Mouse (Mus musculus): Measurements from ENCODE around the gene Stk16. TPM values are rescaled to one million over a fixed set of nuclear protein-coding genes. Genes with fewer than 3 reads are reported as not detected.
A peak's percentile ranks its signal among the peaks of the same experiment; 100 is the strongest.

The Stk16 gene
- 212 and 224 TPM in 2 replicates for total RNA-seq (2014; fragmentation: Nextera tagmentation)
- 152 and 160 TPM in 2 replicates for total RNA-seq (2017)

- ATAC-seq (replicated peaks; ENCODE audit: poor library complexity, severe bottlenecking), result peak; percentile 65
These were observed at the start of gene Stk16, which contains the start of gene Glb1l for GRCm38 (mm10) chr1:75210136-75211087. Stk16 (plus strand) TSS chr1:75210838. Glb1l (minus strand) TSS chr1:75210813.

DNA sequence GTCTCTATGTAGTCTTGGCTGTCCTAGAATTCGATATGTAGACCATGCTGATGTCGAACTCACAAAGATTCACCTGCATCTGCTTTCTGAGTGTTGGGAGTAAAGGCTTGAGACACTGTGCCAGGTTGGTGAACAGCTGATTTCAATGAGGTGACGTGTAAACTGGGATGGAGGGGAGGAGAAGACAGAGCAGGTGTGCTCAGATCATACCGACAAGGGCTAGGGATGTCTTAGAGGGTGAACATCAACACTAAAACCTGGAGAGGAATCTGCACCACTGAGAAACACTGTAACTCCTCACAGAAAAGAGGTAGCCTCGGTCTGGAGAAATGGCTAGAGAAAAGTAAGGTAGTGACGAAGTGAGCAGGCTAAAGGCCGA, 42.6 kb upstream of the Stk16 start:
- ATAC-seq (replicated peaks; ENCODE audit: poor library complexity, severe bottlenecking), result no peak

DNA sequence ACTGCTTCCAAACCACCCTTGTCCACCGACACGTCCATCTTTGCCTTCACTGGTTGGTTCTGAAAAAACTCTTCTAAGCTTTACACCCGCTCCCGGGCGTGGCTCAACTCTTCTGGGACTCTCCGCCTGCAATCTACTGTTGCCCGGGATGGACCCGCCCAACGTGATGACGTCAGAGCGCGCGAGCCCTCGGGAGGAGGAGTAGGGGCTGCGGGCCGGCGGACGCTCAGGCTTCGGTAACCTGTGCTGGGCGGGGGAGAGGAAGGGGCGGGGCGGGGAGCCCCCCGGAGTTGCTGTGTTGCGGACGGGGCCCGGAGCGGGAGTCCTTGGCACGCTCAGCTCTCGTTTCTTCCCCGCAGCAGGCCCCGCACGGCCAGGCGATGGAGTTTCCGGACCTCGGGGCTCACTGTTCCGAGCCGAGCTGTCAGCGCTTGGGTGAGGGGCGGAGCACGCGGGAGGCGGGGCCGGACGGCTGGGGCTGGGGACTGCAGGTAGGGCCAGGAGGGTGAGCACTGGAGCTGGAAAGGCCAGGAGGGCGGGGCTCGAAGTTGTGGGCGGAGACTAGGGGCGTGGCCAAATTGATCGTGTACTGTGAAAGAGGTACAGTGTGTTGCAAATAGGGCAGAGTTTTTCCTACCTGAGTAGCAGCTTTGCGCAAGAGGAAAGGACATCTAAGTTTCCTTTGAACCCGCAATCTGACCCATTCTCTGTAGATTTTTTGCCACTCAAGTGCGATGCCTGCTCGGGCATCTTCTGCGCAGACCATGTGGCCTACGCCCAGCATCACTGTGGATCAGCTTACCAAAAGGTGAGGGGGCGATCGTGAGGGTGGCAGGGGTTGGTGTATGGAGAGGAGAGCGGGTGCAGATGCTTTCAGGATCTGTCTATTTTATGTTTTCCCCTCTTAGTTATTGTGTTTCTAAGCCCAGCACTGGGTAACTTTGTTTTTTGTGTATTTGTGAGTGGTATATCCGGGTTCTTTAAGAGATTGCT, 41.9 kb upstream of the Stk16 start, which contains the start of gene Zfand2b:
Gene Zfand2b, plus strand, starts transcription at position 175 of the 993 bp plus-strand sequence.
- ATAC-seq (replicated peaks; ENCODE audit: poor library complexity, severe bottlenecking), result peak; percentile 89

- ATAC-seq (replicated peaks; ENCODE audit: poor library complexity, severe bottlenecking), result peak; percentile 67
These were observed 31.1 kb upstream of the Stk16 start for GRCm38 (mm10) chr1:75179334-75180104.

GRCm38 (mm10) chr1:75180105-75180590, 30.5 kb upstream of the Stk16 start, which contains the start of gene Abcb6:
Abcb6 (minus strand) TSS chr1:75180392.
- peak; percentile 90 for ATAC-seq (replicated peaks; ENCODE audit: poor library complexity, severe bottlenecking)

- ATAC-seq (replicated peaks; ENCODE audit: poor library complexity, severe bottlenecking), result no peak
These were observed 29.9 kb upstream of the Stk16 start for GRCm38 (mm10) chr1:75180741-75181140.

DNA sequence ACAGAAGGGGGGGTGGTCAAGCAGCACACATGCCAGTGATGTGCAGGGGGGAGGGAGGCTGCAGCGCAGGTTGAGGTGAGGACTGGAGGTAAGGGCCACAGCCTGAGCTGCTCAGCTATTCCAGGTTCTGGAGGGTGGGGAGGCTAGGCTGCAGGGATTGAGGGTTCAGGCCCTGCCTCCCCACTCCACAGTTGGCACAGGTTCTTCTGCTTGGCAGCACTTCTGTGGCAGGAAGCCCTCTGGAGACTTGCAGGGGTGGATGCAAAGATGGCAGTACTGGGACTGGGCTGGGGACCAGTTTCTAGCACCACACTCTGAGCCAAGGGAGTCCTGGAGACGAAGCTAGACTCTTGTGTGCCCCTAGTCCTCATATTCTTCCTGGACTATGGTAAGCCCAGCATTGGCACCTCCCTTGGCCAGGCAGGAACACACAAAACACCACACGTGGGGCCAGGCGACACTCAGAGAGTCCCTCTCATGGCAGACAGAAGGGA, 29.2 kb upstream of the Stk16 start:
- no peak for ATAC-seq (replicated peaks; ENCODE audit: poor library complexity, severe bottlenecking)

GRCm38 (mm10) chr1:75182160-75182559, 28.5 kb upstream of the Stk16 start:
- ATAC-seq (replicated peaks; ENCODE audit: poor library complexity, severe bottlenecking), result no peak

- ATAC-seq (replicated peaks; ENCODE audit: poor library complexity, severe bottlenecking), result no peak
These were observed 25.1 kb upstream of the Stk16 start for GRCm38 (mm10) chr1:75185495-75185894.

DNA sequence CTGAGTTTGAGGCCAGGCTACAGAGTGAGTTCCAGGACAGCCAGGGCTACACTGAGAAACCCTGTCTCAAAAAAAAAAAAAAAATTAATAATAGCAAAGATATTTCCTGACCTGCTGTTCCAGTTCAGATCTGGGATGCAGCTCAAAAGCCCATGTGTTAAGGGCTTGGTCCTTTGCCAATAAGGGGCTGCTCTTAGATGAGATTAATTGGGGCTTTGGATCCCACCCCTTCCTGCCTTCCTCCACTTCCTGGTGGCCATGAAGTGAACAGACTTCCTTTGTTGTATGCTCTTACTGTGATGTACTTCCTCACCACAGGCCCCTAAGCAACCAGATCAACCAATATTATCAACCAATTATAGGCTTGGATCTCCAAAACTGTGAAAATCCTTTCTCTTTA, 23.5 kb upstream of the Stk16 start:
- ATAC-seq (replicated peaks; ENCODE audit: poor library complexity, severe bottlenecking), result no peak

- ATAC-seq (replicated peaks; ENCODE audit: poor library complexity, severe bottlenecking), result peak; percentile 74
These were observed 22.6 kb upstream of the Stk16 start for GRCm38 (mm10) chr1:75187914-75188483.

- ATAC-seq (replicated peaks; ENCODE audit: poor library complexity, severe bottlenecking), result no peak
These were observed 20.1 kb upstream of the Stk16 start for GRCm38 (mm10) chr1:75190577-75190976.

GRCm38 (mm10) chr1:75191258-75191621, 19.4 kb upstream of the Stk16 start:
- no peak for ATAC-seq (replicated peaks; ENCODE audit: poor library complexity, severe bottlenecking)

DNA sequence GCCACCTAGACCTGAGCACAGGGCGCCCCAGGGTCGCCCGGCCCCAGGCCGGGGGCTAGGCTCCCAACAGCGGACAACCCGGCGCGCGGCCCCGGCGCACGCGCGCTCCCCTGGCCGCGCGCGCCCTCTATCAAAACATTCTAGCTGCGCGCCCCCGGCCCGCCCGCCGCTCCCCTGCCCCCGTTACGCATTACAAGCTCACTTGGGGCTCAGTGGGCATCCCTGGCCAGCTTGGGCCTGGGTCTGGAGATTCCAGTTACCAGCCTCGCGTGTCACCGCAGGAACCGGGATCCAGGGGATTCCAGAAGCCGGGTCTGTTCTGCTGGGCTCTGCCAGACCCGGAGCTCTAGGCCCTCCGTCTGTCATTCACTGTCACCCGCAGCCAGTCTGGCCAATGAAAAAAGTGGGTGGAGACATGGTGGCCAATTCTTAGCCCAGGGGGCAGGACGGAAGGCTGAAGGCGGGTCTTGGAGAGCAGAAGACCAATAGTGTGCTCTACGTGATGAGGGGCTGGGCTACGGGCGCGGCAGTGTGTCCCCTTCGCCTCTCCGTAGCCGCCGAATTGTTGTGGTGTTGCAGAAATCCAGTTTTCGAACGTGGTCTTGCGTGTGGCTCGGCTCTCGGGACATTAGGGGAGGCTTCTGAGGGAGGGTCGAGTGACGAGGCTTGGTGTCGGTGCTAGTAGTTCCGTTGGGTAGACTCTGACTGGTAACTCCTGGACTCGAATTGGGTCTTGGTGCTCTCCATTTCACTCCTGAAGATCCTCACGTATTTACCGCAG, 18.8 kb upstream of the Stk16 start, which contains the start of the genes Ankzf1 and Atg9a:
Gene Ankzf1, plus strand, starts transcription at position 530 of the 781 bp plus-strand sequence.
Gene Atg9a, minus strand, starts transcription at position 575 of the 781 bp plus-strand sequence.
- ATAC-seq (replicated peaks; ENCODE audit: poor library complexity, severe bottlenecking), result peak; percentile 82

DNA sequence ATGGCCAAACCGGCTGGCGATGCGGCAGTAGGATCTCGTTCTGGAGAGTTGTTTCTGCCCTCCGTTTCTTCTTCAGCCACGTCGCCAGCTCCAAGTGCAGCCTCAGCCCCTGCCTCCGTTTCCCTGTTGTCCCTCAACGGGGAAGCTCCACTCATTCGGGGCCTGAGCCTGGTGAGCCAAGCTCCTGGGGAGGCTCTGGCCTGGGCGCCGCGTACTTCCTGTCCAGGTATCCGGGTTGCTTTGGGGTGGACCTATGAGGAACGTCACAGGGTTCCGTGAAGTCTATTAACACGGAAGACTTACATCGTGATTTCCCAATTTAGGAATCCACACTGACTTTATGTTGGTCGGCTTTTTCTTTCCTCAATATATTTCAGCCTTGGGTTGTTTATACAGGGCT, 18.2 kb upstream of the Stk16 start:
- ATAC-seq (replicated peaks; ENCODE audit: poor library complexity, severe bottlenecking), result peak; percentile 62

- ATAC-seq (replicated peaks; ENCODE audit: poor library complexity, severe bottlenecking), result no peak
These were observed 9.4 kb upstream of the Stk16 start for GRCm38 (mm10) chr1:75201236-75201635.

DNA sequence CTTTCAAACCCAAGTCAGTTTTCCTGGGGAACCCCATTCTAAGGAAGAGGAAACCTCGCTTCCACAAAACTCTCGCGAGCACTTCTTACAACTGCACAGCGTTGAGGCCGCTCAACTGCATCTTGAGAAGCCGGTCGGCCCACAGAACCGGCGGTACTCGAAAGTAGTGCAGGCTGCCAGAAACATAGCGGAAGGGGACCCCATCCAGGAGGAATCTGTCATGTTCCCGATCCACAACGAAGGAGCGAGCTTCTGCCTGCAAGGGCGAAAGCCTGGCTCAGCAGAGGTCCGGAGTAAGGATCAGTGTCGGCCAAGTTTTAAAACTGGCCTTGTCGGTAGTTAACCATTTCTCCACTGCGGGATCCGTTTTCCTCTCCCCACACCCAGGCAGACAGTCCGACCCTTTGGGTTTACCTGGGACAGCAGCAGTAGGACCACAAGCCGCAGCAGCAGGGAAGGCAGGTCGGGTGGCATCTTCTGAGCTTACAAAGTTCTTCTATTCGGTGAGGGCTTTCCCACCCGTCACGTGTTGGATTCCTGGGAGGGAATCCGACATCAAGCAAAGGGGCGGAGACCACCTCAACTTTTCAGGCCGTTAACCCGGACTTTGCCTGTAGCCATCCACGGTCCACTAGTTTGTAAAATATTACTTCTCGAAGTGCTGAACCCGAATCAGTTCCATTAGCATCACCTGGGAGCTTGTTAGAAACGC, 1.5 kb upstream of the Stk16 start:
- ATAC-seq (replicated peaks; ENCODE audit: poor library complexity, severe bottlenecking), result peak; percentile 18
